Mouse (Mus musculus): ENCODE results near the gene Rhox13.
A peak's percentile ranks its signal among the peaks of the same experiment; 100 is the strongest.

Gene Rhox13

DNA sequence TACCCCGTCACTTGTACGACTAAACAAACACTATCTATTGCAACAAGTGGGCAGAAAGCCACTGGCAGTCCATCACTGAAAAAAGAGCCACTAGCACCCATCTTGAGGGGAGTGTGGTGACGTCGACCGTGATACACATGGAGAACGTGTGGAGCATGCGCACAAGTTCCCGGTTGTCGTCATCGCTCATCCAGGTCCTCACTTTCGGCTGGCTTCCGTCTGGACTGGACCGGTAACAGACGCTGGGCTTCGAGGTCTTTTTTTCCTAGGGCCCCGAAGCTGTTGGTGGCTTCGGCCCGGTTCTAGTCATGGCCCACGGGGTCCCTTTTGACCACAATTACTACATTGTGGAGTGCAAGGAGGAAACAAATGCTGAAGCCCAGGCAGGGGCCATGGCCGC is at the start of gene Rhox13:
Rhox13 (plus strand) TSS at position 238 of the 400 bp plus-strand sequence.
- no peak for DNase-seq (ENCODE audit: low read depth, low spot score)

DNA sequence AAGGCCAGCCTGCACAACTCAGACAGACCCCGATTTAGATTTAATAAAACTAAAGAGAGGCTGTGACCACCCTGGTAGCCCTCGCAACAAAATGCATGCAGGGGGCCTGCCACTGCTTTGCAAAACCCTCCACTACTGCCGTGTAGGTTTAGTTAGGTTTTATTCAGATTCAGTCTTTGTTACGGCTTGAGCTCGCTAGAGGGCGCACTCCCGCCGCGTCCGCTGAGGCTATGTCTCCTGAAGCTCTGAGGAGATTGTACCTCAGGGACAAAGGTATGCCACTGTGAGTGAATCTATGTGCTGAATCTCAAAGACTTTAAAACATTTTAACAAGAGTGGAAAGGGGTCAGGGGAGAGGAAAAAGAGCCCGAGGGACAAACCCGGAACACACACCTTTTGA is 36.8 kb upstream of the Rhox13 start:
- peak; percentile 36 for DNase-seq (ENCODE audit: low read depth, low spot score)

DNA sequence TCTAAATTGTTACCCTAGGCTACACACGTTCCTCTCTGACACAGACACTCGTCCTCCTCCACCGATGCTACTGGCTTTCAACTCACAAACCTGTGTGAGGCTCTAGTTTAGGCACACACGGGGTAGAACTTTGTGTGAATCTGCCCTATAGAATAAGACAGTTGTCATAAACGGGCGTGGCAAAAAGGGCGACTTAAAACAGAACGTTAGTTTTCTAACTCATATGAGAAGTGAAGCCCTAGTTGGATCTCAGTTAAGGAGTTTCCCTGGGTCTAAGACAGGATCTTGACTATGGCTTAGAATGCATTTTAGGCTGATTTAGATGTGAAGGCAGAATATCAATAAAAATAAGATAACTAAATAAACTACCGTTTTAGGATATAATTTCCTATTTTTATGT is 36.0 kb upstream of the Rhox13 start, which contains the start of gene Rhox11:
Rhox11 (minus strand) TSS at position 101 of the 400 bp plus-strand sequence.
- no peak for DNase-seq (ENCODE audit: low read depth, low spot score)

DNA sequence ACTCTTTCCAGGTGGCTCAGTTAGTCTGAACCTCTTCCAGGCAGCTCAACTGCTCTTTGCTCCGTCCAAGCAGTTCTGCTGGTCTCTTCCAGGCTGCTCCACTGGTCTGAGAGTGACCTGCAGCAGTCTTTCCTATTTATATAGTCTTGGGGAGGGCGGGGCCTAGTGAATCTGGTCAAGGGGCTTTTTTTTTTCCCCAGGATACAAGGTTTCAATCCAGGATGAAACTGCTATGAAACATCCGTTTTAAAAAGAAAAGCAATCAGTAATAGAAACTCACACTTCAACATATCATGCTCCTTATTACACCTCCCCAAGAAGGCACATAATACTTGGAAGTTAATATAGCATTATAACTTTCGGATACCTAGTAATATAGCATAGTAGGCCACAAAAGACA is 10.2 kb upstream of the Rhox13 start, which contains the start of gene Rhox12:
Rhox12 (minus strand) TSS at position 101 of the 400 bp plus-strand sequence.
- no peak for DNase-seq (ENCODE audit: low read depth, low spot score)

DNA sequence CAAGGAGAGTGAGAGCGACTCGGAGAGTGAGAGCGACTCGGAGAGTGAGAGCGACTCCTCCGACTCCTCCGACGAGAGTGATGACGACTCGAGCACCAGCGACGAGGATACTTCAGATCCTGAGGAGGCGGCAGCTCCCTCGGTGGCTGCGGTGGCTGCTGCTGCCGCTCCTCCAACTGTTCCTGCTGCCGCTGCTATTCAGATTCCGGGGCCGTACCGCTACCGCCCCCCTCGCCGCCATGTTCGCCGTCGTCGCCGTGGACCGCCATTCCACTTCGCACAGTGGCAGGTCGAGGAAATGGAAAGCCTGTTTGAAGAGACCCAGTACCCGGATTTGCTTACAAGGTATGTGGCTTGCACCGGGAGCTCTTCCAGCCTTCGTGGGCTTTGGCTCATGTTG is 459 bp downstream of the Rhox13 start:
- DNase-seq (ENCODE audit: low read depth, low spot score): no peak

DNA sequence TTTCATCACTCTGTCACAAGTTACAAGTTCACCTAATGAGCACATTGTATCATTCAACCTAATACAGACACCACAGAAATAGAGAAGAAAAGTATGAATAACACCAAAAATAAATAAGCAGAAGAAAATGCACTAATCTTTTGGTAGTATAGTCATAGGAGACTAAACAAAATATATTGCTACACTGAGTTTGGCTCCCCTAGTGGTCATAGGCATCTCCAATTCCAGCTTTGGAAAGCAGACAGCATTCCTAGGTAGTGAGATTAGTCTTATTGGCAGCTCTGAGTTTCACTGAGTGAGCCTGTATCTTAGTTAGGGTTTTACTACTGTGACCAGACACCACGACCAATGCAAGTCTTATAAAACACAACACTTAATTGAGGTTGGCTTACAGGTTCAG is 38.1 kb downstream of the Rhox13 start:
- no peak for DNase-seq (ENCODE audit: low read depth, low spot score)

DNA sequence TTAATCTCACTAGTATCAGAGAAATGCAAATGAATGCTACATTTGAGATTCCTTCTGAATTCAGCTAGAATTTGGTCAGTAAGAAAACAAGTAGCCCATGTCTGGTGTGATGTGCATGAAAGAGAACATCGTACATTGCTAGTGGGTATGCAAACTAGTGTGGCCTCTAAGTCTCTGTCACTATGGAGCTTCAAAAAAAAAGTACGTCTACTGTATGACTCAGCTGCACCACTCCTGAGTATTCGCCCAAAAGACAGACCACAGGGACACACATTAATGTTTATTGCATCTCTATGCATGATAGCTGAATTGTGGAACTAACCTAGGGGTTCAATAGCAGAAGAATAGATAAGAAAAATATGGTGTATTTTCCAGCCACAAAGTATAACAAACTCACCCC is 44.3 kb downstream of the Rhox13 start:
- peak; percentile 1 for DNase-seq (ENCODE audit: low read depth, low spot score)

DNA sequence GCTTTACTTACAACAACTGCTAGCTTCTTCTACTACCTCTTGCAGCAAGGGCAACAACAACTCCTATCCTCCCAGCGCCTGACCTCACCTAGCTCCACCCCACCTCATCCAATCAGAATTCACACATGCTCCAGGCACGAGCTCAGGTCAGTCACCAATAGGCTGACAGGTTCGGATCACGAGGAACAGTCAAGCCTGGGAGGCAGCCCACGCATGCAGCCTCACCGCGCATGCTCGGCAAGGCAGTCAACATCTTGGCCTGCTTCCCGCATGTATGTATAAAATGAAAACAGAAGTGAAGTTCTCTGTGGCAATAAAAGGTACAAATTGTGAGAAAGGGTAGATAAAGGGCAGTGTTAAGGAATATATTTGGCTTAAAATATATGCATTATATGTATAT is 45.0 kb downstream of the Rhox13 start:
- no peak for DNase-seq (ENCODE audit: low read depth, low spot score)

DNA sequence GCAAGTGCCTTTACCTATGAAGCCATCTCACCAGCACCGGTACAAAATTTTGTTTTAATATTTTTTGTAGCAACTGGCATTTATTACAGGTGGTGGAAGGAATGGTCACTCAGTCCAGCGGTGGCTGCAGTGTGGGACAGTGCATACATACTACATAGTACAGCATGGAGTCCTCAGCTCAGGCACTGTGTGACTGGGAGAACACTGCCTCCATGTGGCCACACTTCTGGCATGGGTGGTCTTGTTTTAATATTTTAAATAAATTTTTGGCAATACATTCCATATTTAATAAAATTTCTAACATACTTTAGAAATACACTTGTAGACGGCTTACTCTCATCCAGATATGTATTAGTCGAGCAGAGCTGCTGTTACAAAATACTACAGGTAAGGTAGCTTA is 45.6 kb downstream of the Rhox13 start:
- DNase-seq (ENCODE audit: low read depth, low spot score): peak; percentile 8

All from A20 (cell line).